Mouse (Mus musculus) heart, embryonic 15.5 days (tissue): ENCODE measurements around the gene Rpl14. TPM values are rescaled to one million over a fixed set of nuclear protein-coding genes. Genes with fewer than 3 reads are reported as not detected.

ENCODE experiments used
- ATAC-seq: fragments of 200-750 bp; cut with Nextera tagmentation; replicated peaks from 2 replicates; pipeline ENCODE4 v1.8.0; 2017; ENCODE audit warnings: low read depth, moderate TSS enrichment; ENCODE audit not compliant: insufficient number of reproducible peaks, insufficient read depth, low FRiP score
- H3K27ac ChIP-seq: fragments of 300-500 bp; sonication (generic); 2 replicates; pipeline ENCODE4 v1.5.1; 2015; ENCODE audit warnings: mild to moderate bottlenecking, inconsistent platforms
- H3K27me3 ChIP-seq: fragments of 300-500 bp; sonication (generic); 2 replicates; pipeline ENCODE4 v1.6.1; 2015; ENCODE audit warnings: inconsistent platforms
- H3K36me3 ChIP-seq: fragments of 300-500 bp; sonication (generic); 2 replicates; pipeline ENCODE4 v1.6.1; 2015; ENCODE audit warnings: mild to moderate bottlenecking, inconsistent platforms
- H3K4me1 ChIP-seq: fragments of 300-500 bp; sonication (generic); replicated peaks from 2 replicates; pipeline ENCODE4 v1.6.1; 2015; ENCODE audit warnings: inconsistent platforms
- H3K4me2 ChIP-seq: fragments of 300-500 bp; sonication (generic); 2 replicates; pipeline ENCODE4 v1.6.1; 2015; ENCODE audit warnings: inconsistent platforms, mild to moderate bottlenecking, moderate library complexity
- H3K4me3 ChIP-seq: fragments of 300-500 bp; sonication (generic); 2 replicates; pipeline ENCODE4 v1.5.1; 2015; ENCODE audit warnings: mild to moderate bottlenecking, inconsistent platforms
- H3K9ac ChIP-seq: fragments of 300-500 bp; sonication (generic); 2 replicates; pipeline ENCODE4 v1.6.1; 2015; ENCODE audit warnings: mild to moderate bottlenecking, inconsistent platforms
- H3K9me3 ChIP-seq: fragments of 300-500 bp; sonication (generic); replicated peaks from 2 replicates; pipeline ENCODE4 v1.6.1; 2016; ENCODE audit warnings: inconsistent platforms
- WGBS: fragments of 180-500 bp; shearing (Covaris S2); methylation state at CpG from one replicate; pipeline ENCODE4 v1.1.7; 2015; ENCODE audit warnings: mixed read lengths; 5-methylcytosine and 5-hydroxymethylcytosine counted together
- polyA plus RNA-seq: library from polyadenylated mRNA; unstranded; fragments of >200 nt; fragmentation: Nextera tagmentation; extraction: Ambion mirVana; gene quantifications from 2 replicates; pipeline ENCODE4 v1.2.1, GENCODE M21; 2015

Rpl14 gene
- polyA plus RNA-seq, 1 experiment from 2014 or later, result 402 TPM

- Histone ChIP-seq H3K36me3 (peaks cover 40% of the 10 kb centered on the region), H3K4me2 (peak overlapping the region; percentile 83; the same call in 1 of the 2 replicates), H3K27ac (peak overlapping the region; percentile 25), H3K4me1 (peaks cover 26% of the 10 kb centered on the region), H3K9me3 (no peaks in the 10 kb centered on the region), H3K4me3 (no peak overlapping the region), H3K9ac (no peak overlapping the region), H3K27me3 (no peaks in the 10 kb centered on the region)
- ATAC-seq, result no peak
- 57% methylated on average over 6 of the region's 6 CpGs for WGBS
Observed at GRCm38 (mm10) chr9:120575748-120576661, 4.8 kb downstream of the Rpl14 start.

- H3K9ac ChIP-seq, result no peak overlapping the region
- H3K4me2 ChIP-seq, result peak overlapping the region; percentile 83
- H3K27ac ChIP-seq, result peak overlapping the region; percentile 25
- peak overlapping the region; percentile 76 for H3K4me3 ChIP-seq
- H3K36me3 ChIP-seq, result peaks cover 40% of the 10 kb centered on the region
- H3K4me1 ChIP-seq, result peaks cover 26% of the 10 kb centered on the region
- H3K27me3 ChIP-seq, result no peaks in the 10 kb centered on the region
- 5% methylated on average over 4 of the region's 4 CpGs for whole genome bisulfite sequencing
- H3K9me3 ChIP-seq, result no peaks in the 10 kb centered on the region
- ATAC-seq, result no peak
Observed at GRCm38 (mm10) chr9:120576662-120577013, 5.4 kb downstream of the Rpl14 start.

GRCm38 (mm10) chr9:120577133-120577651, 5.9 kb downstream of the Rpl14 start:
- peak; percentile 90 for ATAC-seq
- under 1% methylated on average over 42 of the region's 43 CpGs for WGBS

GRCm38 (mm10) chr9:120577706-120578405, 6.6 kb downstream of the Rpl14 start:
- Histone ChIP-seq H3K4me3 (peak overlapping the region; percentile 76), H3K27me3 (no peaks in the 10 kb centered on the region)
- 49% methylated on average over 12 of the region's 12 CpGs for WGBS

More at GRCm38 (mm10) chr9:120577133-120577651, 5.9 kb downstream of the Rpl14 start:
- H3K4me3 ChIP-seq, result peak overlapping the region; percentile 76
- peak overlapping the region; percentile 77 for H3K27ac ChIP-seq
- H3K4me1 ChIP-seq, result peaks cover 26% of the 10 kb centered on the region
- H3K9me3 ChIP-seq, result no peaks in the 10 kb centered on the region
- H3K4me2 ChIP-seq, result peak overlapping the region; percentile 83
- H3K27me3 ChIP-seq, result no peaks in the 10 kb centered on the region
- H3K36me3 ChIP-seq, result peaks cover 40% of the 10 kb centered on the region
- peak overlapping the region; percentile 82 for H3K9ac ChIP-seq

GRCm38 (mm10) chr9:120578701-120579100, 7.5 kb downstream of the Rpl14 start:
- Histone ChIP-seq H3K4me1 (peaks cover 26% of the 10 kb centered on the region), H3K9ac (no peak overlapping the region), H3K4me3 (no peak overlapping the region), H3K27me3 (no peaks in the 10 kb centered on the region), H3K4me2 (no peak overlapping the region), H3K27ac (no peak overlapping the region), H3K36me3 (peaks cover 27% of the 10 kb centered on the region), H3K9me3 (no peaks in the 10 kb centered on the region)
- ATAC-seq, result no peak
- 56% methylated on average over 6 of the region's 6 CpGs for WGBS

More at GRCm38 (mm10) chr9:120577706-120578405, 6.6 kb downstream of the Rpl14 start:
- peaks cover 36% of the 10 kb centered on the region for H3K36me3 ChIP-seq
- H3K9me3 ChIP-seq, result no peaks in the 10 kb centered on the region
- peak overlapping the region; percentile 83 for H3K4me2 ChIP-seq
- peaks cover 25% of the 10 kb centered on the region for H3K4me1 ChIP-seq
- ATAC-seq, result no peak
- H3K9ac ChIP-seq, result peak overlapping the region; percentile 82
- H3K27ac ChIP-seq, result peak overlapping the region; percentile 77

- Histone ChIP-seq H3K4me1 (peaks cover 26% of the 10 kb centered on the region), H3K36me3 (peaks cover 16% of the 10 kb centered on the region), H3K4me2 (no peak overlapping the region), H3K27me3 (no peaks in the 10 kb centered on the region), H3K4me3 (no peak overlapping the region), H3K9me3 (no peaks in the 10 kb centered on the region), H3K27ac (no peak overlapping the region), H3K9ac (no peak overlapping the region)
- 76% methylated on average over 7 of the region's 7 CpGs for WGBS
- ATAC-seq, result no peak
Observed at GRCm38 (mm10) chr9:120579808-120580207, 8.6 kb downstream of the Rpl14 start.

- 13% methylated on average over 21 of the region's 21 CpGs for WGBS
- Histone ChIP-seq H3K4me3 (peak overlapping the region; percentile 50), H3K9ac (peak overlapping the region; percentile 55), H3K4me2 (peak overlapping the region; percentile 92), H3K27me3 (no peaks in the 10 kb centered on the region), H3K9me3 (no peaks in the 10 kb centered on the region), H3K36me3 (no peaks in the 10 kb centered on the region), H3K4me1 (peaks cover 18% of the 10 kb centered on the region), H3K27ac (peak overlapping the region; percentile 77)
- ATAC-seq, result peak; percentile 71
Observed at GRCm38 (mm10) chr9:120581941-120582618, 10.8 kb downstream of the Rpl14 start.

GRCm38 (mm10) chr9:120582619-120583308, 11.5 kb downstream of the Rpl14 start:
- H3K27ac ChIP-seq, result peak overlapping the region; percentile 77
- H3K4me3 ChIP-seq, result peak overlapping the region; percentile 50
- peak overlapping the region; percentile 55 for H3K9ac ChIP-seq
- H3K9me3 ChIP-seq, result no peaks in the 10 kb centered on the region
- H3K36me3 ChIP-seq, result no peaks in the 10 kb centered on the region
- H3K4me2 ChIP-seq, result peak overlapping the region; percentile 92
- 6% methylated on average over 28 of the region's 28 CpGs for WGBS
- peaks cover 16% of the 10 kb centered on the region for H3K4me1 ChIP-seq
- H3K27me3 ChIP-seq, result no peaks in the 10 kb centered on the region
- peak; percentile 85 for ATAC-seq

- H3K4me3 ChIP-seq, result peak overlapping the region; percentile 50
- H3K9ac ChIP-seq, result no peak overlapping the region
Observed at GRCm38 (mm10) chr9:120583314-120583713, 12.1 kb downstream of the Rpl14 start.

GRCm38 (mm10) chr9:120586546-120586945, 15.3 kb downstream of the Rpl14 start:
- WGBS, result 7% methylated on average over 3 of the region's 3 CpGs
- H3K9me3 ChIP-seq, result no peaks in the 10 kb centered on the region
- no peaks in the 10 kb centered on the region for H3K27me3 ChIP-seq
- H3K4me1 ChIP-seq, result peaks cover 15% of the 10 kb centered on the region
- H3K36me3 ChIP-seq, result no peaks in the 10 kb centered on the region
- no peak overlapping the region for H3K27ac ChIP-seq
- H3K4me2 ChIP-seq, result no peak overlapping the region
- H3K4me3 ChIP-seq, result no peak overlapping the region
- H3K9ac ChIP-seq, result no peak overlapping the region
- no peak for ATAC-seq

More at GRCm38 (mm10) chr9:120583314-120583713, 12.1 kb downstream of the Rpl14 start:
- H3K4me2 ChIP-seq, result peak overlapping the region; percentile 92
- peaks cover 13% of the 10 kb centered on the region for H3K4me1 ChIP-seq
- no peaks in the 10 kb centered on the region for H3K27me3 ChIP-seq
- no peaks in the 10 kb centered on the region for H3K9me3 ChIP-seq
- no peaks in the 10 kb centered on the region for H3K36me3 ChIP-seq
- ATAC-seq, result no peak
- WGBS, result 67% methylated on average over 3 of the region's 3 CpGs
- peak overlapping the region; percentile 77; the same call in 1 of the 2 replicates for H3K27ac ChIP-seq
